Mouse (Mus musculus) brain, embryonic 14.5 days (tissue): ENCODE results near the gene Qrfpr.

Experiments used
- CTCF ChIP-seq: fragments of 200-500 bp; IDR thresholded peaks from 2 replicates; pipeline ENCODE4 v1.5.1; 2012; ENCODE audit warnings: inconsistent platforms, mild to moderate bottlenecking, moderate library complexity, borderline replicate concordance; ENCODE audit not compliant: insufficient read depth, insufficient read length; ENCODE audit errors: extremely low read depth
- POLR2A ChIP-seq: fragments of 200-500 bp; IDR thresholded peaks from 2 replicates; pipeline ENCODE4 v1.6.1; 2012; ENCODE audit warnings: mild to moderate bottlenecking, inconsistent platforms, borderline replicate concordance; ENCODE audit not compliant: poor library complexity, insufficient read depth, insufficient read length, severe bottlenecking; ENCODE audit errors: extremely low read depth

DNA sequence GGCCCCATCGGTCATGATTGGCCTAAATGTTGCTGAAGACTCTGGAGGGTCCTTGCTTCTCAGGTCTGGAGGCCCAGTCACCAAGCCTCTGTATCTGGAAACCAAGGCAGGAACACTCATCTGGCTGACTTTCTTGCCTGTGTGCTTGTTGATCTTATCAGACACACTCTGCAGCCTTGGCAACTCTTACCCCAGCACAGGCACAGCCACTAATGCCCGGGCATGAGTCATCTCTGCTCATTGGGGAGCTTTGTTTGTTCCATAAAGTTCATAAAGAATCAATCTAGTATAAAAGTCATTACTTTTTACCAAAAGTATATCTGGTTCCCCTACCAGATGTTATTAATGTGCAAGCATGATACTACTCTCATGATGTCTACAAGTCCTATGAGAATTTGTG, 48.4 kb downstream of the Qrfpr start:
- no peak for TF ChIP-seq CTCF
- TF ChIP-seq POLR2A, result no peak
